Mouse (Mus musculus): ENCODE measurements around the gene Rab19. TPM values are rescaled to one million over a fixed set of nuclear protein-coding genes. Genes with fewer than 3 reads are reported as not detected.
"Not testable (repeated sequence)": the region's sequence is repeated elsewhere in the genome, so short reads cannot be mapped to it uniquely, and the experiment has no call there.

The Rab19 gene
- polyA plus RNA-seq, 1 experiment from 2014 or later: 0.67 TPM

DNA sequence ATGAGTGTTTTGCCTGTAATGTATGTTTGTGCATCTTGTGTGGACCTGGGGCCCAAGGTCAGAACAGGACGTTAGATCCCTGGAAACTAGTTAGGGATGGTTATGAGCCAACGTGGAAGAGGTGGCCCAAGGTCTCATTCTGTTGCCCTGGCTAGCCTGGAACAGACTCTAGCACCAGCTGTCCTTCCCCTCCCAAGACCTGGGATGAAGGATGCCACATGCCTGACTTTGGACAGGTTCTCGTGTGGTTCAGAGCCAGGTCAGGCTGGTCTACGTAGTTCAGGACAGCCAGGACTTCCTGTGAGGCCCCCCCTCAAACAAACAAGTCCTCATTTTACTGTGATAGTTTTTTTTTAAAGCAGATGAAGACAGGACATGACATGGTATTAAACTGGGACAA, 14.9 kb downstream of the Rab19 start:
- no peaks in the 10 kb centered on the region for H3K27me3 ChIP-seq (ENCODE audit: poor library complexity, severe bottlenecking)
- H3K36me3 ChIP-seq (replicated peaks): peaks cover 38% of the 10 kb centered on the region
- H3K4me1 ChIP-seq: no peaks in the 10 kb centered on the region
- no peak overlapping the region for H3K27ac ChIP-seq
- no peak for DNase-seq (ENCODE audit: extremely low spot score, low spot score)
- H3K4me3 ChIP-seq: no peak overlapping the region
- H3K9me3 ChIP-seq: no peaks in the 10 kb centered on the region
- 90% methylated on average over 4 of the region's 4 CpGs for WGBS

DNA sequence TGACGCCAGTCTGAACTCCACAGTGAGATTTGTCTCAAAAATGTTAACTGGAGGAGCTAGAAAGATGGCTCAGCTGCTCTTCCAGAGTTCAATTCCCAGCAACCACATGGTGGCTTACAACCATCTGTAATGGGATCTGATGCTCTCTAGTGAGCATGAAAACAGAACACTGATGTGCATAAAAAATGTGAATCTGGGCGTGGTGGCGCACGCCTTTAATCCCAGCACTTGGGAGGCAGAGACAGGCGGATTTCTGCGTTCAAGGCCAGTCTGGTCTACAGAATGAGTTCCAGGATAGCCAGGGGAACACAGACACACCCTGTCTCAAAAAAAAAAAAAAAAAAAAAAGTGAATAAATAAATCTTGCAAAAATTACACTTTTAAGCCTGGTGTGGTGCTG, 16.1 kb downstream of the Rab19 start:
- WGBS: 94% methylated on average over 6 of the region's 6 CpGs
- H3K9me3 ChIP-seq: no peaks in the 10 kb centered on the region
- no peak overlapping the region for H3K27ac ChIP-seq
- no peaks in the 10 kb centered on the region for H3K27me3 ChIP-seq (ENCODE audit: poor library complexity, severe bottlenecking)
- H3K4me1 ChIP-seq: no peaks in the 10 kb centered on the region
- no peak overlapping the region for H3K4me3 ChIP-seq
- no peak for DNase-seq (ENCODE audit: extremely low spot score, low spot score)
- H3K36me3 ChIP-seq (replicated peaks): peaks cover 48% of the 10 kb centered on the region

DNA sequence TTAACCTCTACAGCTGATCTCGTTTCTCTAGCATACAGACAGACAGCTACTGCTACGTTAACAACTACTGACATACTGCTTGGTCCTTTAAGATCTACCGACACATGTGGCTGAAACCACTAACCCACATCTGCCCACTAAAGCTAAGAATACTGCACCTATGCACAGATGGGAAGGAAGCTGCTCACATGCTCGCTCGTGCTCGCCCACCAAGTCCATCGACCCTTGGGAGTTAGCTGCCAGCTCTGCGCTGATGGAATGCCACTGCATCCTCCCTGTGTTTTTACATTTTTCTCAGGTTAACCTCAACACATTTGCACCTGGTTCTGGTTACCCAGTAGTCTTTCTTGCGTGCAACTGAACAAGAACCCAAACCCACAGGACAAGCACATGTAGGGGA, 17.4 kb downstream of the Rab19 start:
- no peaks in the 10 kb centered on the region for H3K9me3 ChIP-seq
- H3K36me3 ChIP-seq (replicated peaks): peaks cover 57% of the 10 kb centered on the region
- 92% methylated on average over 9 of the region's 9 CpGs for WGBS
- H3K4me1 ChIP-seq: no peaks in the 10 kb centered on the region
- DNase-seq (ENCODE audit: extremely low spot score, low spot score): no peak
- no peak overlapping the region for H3K27ac ChIP-seq
- no peak overlapping the region for H3K4me3 ChIP-seq
- no peaks in the 10 kb centered on the region for H3K27me3 ChIP-seq (ENCODE audit: poor library complexity, severe bottlenecking)

DNA sequence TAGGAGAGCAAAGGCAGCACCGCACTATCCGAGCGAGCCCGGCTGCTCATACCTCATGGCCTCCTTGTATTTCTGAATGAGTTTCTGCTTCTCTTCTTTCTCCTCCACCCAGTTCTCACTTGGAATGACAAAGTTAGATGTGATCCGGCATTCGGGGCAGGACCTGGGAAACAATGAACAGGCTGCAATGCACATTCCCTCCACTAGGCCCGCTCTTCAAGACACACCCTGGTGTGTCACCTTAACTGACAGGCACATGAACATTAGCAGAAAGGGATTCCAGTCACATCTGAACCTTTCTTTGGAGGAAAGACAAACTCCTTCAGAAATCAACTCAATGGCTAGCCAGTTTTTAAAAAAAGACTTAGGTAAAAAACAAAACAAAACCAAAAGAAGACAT, 19.4 kb downstream of the Rab19 start:
- H3K36me3 ChIP-seq (replicated peaks): peaks cover 75% of the 10 kb centered on the region
- H3K4me3 ChIP-seq: no peak overlapping the region
- no peak overlapping the region for H3K27ac ChIP-seq
- H3K27me3 ChIP-seq (ENCODE audit: poor library complexity, severe bottlenecking): no peaks in the 10 kb centered on the region
- peak; percentile 46 for DNase-seq (ENCODE audit: extremely low spot score, low spot score)
- H3K4me1 ChIP-seq: no peaks in the 10 kb centered on the region
- 70% methylated on average over 7 of the region's 7 CpGs for WGBS
- H3K9me3 ChIP-seq: no peaks in the 10 kb centered on the region

DNA sequence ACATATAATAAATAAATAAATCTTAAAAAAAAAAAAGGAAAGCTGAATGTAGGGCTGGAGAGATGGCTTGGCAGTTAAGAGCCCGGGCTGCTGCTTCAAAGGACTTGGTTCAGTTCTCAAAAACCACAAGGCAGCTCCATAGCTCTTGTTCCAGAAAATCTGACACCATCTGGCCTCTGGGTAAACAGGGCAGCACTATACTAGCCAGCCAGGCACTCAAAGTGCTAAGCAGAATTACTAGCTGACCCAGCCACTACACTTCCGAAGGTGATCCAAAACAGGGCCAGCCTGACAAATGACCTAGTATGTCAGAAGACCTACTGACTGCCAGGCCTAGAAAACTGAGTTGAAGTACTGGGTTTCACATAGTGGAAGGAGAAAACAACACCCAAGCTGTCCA, 22.2 kb downstream of the Rab19 start:
- H3K27me3 ChIP-seq (ENCODE audit: poor library complexity, severe bottlenecking): no peaks in the 10 kb centered on the region
- no peak overlapping the region for H3K27ac ChIP-seq
- no peaks in the 10 kb centered on the region for H3K9me3 ChIP-seq
- no peak overlapping the region for H3K4me3 ChIP-seq
- DNase-seq (ENCODE audit: extremely low spot score, low spot score): no peak
- peaks cover 75% of the 10 kb centered on the region for H3K36me3 ChIP-seq (replicated peaks)
- no peaks in the 10 kb centered on the region for H3K4me1 ChIP-seq
- WGBS: 95% methylated on average over 2 of the region's 2 CpGs

DNA sequence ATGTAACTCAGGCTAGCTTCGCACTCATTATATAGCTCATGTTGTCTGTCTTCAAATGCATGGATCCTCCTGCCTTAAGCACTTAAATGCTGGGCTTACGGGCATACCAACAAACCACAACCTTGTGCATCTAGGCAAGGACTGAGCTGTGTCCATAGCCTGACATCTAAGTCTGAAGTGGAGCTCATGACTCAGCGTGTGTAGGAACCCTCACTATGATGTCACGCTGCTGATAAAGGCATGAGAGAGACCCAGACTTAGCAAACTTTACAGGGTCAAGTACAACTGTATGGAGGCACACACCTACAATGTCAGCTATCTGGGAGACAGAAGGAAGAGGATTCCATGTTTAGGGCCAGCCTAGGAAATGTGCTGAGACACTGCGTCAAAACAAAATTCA, 25.5 kb downstream of the Rab19 start:
- H3K4me1 ChIP-seq: no peaks in the 10 kb centered on the region
- no peak overlapping the region for H3K27ac ChIP-seq
- no peaks in the 10 kb centered on the region for H3K27me3 ChIP-seq (ENCODE audit: poor library complexity, severe bottlenecking)
- H3K36me3 ChIP-seq (replicated peaks): peaks cover 63% of the 10 kb centered on the region
- H3K4me3 ChIP-seq: no peak overlapping the region
- no peaks in the 10 kb centered on the region for H3K9me3 ChIP-seq
- 95% methylated on average over 5 of the region's 5 CpGs for WGBS
- no peak for DNase-seq (ENCODE audit: extremely low spot score, low spot score)

DNA sequence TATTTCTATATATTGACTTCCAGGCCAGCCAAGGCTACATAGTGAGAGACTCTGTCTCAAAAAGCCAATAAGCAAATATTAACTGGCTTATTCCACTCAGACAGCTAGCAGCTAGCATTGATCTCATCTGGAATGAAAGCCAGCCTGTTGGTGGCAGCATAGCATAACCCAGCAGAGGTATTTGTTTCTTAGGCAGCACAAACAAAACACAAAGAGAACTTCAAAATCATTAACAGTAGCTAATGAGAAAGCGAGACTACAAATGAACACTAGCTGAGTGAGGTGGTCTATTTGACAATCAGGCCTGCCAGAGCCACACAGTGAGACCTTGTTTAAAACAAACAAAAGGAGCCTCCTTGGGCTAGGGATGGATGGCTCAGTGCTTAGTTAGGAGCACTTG, 33.1 kb downstream of the Rab19 start:
- Histone ChIP-seq H3K36me3 (replicated peaks) (peaks cover 7% of the 10 kb centered on the region), H3K27ac (no peak overlapping the region), H3K27me3 (ENCODE audit: poor library complexity, severe bottlenecking) (peaks cover 12% of the 10 kb centered on the region), H3K4me1 (peaks cover 20% of the 10 kb centered on the region), H3K4me3 (no peak overlapping the region), H3K9me3 (no peaks in the 10 kb centered on the region)
- no peak for DNase-seq (ENCODE audit: extremely low spot score, low spot score)
- WGBS: 91% methylated on average over 1 of the region's 1 CpGs

DNA sequence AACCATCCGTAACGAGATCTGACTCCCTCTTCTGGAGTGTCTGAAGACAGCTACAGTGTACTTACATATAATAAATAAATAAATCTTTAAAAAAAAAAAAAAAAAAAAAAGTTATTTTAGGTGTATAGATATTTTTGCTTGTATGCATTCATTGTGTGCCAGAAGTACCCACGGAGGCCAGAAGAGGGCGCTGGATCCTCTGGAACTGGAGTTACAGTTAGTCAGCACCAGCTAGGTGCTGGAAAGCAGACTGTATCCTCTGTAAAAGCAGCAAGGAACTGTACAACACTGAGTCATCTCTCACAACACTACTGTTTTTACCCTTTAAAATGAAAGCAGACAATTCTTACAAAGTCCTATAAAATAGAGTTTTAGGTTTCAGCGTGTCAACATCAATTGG, 34.8 kb downstream of the Rab19 start:
- Histone ChIP-seq H3K27me3 (ENCODE audit: poor library complexity, severe bottlenecking) (peaks cover 12% of the 10 kb centered on the region), H3K9me3 (no peaks in the 10 kb centered on the region), H3K27ac (no peak overlapping the region), H3K4me1 (peaks cover 26% of the 10 kb centered on the region), H3K36me3 (replicated peaks) (no peaks in the 10 kb centered on the region), H3K4me3 (no peak overlapping the region)
- WGBS: 52% methylated on average over 3 of the region's 5 CpGs
- DNase-seq (ENCODE audit: extremely low spot score, low spot score): peak; percentile 67

DNA sequence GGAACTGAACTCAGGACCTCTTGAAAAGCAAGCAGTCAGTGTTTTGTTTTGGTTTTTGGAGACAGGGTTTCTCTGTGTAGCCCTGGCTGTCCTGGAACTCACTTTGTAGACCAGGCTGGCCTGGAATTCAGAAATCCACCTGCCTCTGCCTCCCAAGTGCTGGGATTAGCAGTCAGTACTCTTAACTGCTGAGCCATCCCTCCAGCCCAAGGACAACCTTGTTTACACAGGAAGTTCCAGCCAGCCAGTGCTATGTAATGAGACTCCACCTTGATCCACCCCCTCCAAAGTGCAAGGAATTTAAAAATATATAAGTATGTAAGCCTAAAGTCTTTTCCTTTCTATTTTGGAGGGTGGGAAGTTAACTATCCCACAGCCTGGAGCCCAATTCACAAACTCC, 35.7 kb downstream of the Rab19 start:
- not testable (repeated sequence) for H3K36me3 ChIP-seq (replicated peaks); H3K9me3 ChIP-seq; H3K27ac ChIP-seq; H3K4me3 ChIP-seq; DNase-seq (ENCODE audit: extremely low spot score, low spot score)
- H3K27me3 ChIP-seq (ENCODE audit: poor library complexity, severe bottlenecking): peaks cover 12% of the 10 kb centered on the region
- peaks cover 28% of the 10 kb centered on the region for H3K4me1 ChIP-seq

DNA sequence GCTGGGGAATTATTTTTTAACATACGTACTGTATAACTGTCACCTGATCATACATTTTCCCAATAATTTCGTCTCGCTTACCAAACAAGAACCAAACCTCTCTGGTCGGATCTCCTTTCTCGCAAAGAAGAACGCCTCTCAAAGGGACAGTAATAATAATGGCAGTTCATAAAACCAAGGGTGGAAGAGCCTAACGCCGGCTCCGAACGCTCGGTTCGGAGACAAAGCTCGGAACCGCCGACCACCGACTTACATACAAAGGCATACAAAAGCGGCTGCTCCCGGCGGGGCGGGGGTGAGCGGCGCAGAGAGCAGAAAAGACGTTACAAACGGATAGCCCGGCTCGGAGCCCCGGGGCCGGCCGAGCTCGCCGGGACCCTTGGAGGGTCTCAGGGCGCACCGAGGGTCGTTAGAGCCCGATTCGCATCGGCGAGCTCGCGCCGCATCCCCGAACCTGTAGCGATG, 38.4 kb downstream of the Rab19 start:
- H3K4me3 ChIP-seq: peak overlapping the region; percentile 88
- H3K4me1 ChIP-seq: peaks cover 24% of the 10 kb centered on the region
- peak overlapping the region; percentile 92 for H3K27ac ChIP-seq
- peak; percentile 61 for DNase-seq (ENCODE audit: extremely low spot score, low spot score)
- no peaks in the 10 kb centered on the region for H3K9me3 ChIP-seq
- WGBS: under 1% methylated on average over 43 of the region's 43 CpGs
- H3K36me3 ChIP-seq (replicated peaks): no peaks in the 10 kb centered on the region
- H3K27me3 ChIP-seq (ENCODE audit: poor library complexity, severe bottlenecking): peaks cover 23% of the 10 kb centered on the region

DNA sequence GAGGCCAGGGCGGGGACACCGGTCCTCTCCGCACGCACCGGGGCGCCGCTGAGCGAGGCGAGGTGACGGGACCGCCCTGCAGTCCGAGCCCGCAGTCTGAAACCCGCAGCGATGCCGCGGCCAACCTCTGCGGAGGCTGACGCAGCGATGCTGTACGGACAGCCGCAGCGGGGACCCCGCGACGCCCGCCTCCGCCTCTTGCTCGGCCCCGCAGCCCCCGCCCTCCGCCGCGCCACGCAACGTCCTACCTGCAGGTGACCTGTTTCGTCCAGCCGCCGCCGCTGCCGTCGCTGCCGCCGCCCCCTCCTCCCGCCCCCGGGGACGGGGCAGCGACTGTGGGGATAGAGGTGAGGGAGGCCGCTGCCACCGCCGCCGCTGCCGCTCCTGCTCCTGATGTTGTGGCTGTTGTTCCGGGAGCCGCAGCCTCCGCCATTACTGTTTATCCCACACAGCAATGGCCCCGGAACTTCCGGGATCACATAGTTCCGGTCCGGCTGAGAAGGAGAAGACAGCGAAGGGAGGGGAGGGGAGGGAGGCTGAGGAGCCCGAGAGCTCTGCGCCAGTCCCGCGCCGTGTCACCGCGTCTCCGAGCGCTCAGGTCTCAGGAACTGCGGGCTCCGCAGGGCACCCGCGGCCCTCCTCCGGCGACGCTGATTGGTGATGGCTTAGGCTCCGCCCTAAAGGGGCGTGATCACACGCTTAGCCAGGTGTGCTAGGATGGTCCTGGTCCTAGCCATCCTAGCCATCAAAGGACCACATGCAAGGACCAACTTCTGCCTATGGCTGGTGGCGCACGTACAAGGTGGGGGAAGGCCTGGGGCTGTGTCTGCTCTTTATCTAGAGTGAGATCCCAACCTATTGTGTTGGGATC, 39.1 kb downstream of the Rab19 start, which contains the start of gene Mkrn1:
Mkrn1 (minus strand) TSS at position 612 of the 871 bp plus-strand sequence.
- Histone ChIP-seq H3K9me3 (no peaks in the 10 kb centered on the region), H3K4me3 (peak within 1 kb of the TSS; percentile 88), H3K4me1 (peaks cover 23% of the 10 kb centered on the region), H3K27ac (peak within 1 kb of the TSS; percentile 92), H3K36me3 (replicated peaks) (no peaks in the 10 kb centered on the region), H3K27me3 (ENCODE audit: poor library complexity, severe bottlenecking) (peaks cover 23% of the 10 kb centered on the region)
- under 1% methylated on average over 82 of the region's 82 CpGs for WGBS
- DNase-seq (ENCODE audit: extremely low spot score, low spot score): peak; percentile 85

DNA sequence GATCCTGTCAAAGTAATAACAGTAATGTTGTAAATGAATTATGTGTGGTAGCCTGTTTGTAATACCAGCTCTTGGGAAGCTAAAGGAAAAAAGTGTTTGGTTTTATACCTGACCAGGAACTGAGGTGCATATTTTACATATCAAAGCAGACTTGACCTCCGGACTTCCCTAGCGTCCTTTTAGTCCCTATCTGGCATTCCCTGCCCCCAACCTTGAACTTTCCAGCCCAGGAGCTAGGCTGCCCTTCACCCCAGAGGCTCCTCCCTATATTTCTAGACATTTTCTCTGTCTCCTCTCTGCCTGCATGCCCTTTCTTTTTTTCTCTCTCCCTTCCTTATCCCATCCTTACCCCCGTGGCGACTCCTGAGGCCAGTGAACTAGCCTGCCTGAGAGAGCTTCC, 39.9 kb downstream of the Rab19 start:
- Histone ChIP-seq H3K9me3 (no peaks in the 10 kb centered on the region), H3K4me3 (peak overlapping the region; percentile 88), H3K27ac (0 out of 2 replicates have a peak overlapping the region, but pooled peaks have one; percentile 92), H3K4me1 (peaks cover 23% of the 10 kb centered on the region), H3K27me3 (ENCODE audit: poor library complexity, severe bottlenecking) (peaks cover 23% of the 10 kb centered on the region), H3K36me3 (replicated peaks) (no peaks in the 10 kb centered on the region)
- WGBS: 50% methylated on average over 4 of the region's 4 CpGs
- no peak for DNase-seq (ENCODE audit: extremely low spot score, low spot score)

DNA sequence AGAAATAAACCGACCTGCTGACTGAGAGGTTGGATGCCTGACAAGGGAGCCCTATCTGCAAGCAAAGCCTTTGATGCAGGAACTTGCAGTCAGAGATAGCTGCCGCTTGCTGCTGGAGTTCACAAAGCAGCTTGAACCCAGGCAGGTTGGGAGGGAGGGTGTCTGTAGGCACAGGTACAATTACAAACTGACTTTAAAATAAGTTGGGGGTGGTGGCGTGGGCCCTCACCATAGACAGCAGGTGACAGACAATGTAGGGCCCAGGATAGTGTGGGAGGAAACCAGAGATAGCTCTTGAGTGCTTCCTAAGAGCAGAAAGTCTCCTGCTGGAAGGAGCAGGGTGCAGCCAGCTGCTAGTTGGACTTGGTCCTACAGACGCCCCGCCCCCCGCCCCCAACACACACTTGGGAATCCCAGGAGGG, 42.2 kb downstream of the Rab19 start:
- H3K9me3 ChIP-seq: no peaks in the 10 kb centered on the region
- peaks cover 19% of the 10 kb centered on the region for H3K27me3 ChIP-seq (ENCODE audit: poor library complexity, severe bottlenecking)
- H3K27ac ChIP-seq: no peak overlapping the region
- 76% methylated on average over 6 of the region's 6 CpGs for WGBS
- peaks cover 18% of the 10 kb centered on the region for H3K4me1 ChIP-seq
- DNase-seq (ENCODE audit: extremely low spot score, low spot score): no peak
- H3K4me3 ChIP-seq: no peak overlapping the region
- H3K36me3 ChIP-seq (replicated peaks): no peaks in the 10 kb centered on the region
